Mouse (Mus musculus): ENCODE data around the gene Slc2a13. TPM values are rescaled to one million over a fixed set of nuclear protein-coding genes. Genes with fewer than 3 reads are reported as not detected.

The Slc2a13 gene
- polyA plus RNA-seq, 1 experiment, result 18.2 TPM

GRCm38 (mm10) chr15:91237294-91237693 lies 335.8 kb downstream of the Slc2a13 start:
- Histone ChIP-seq H3K4me3 (replicated peaks; ENCODE audit: insufficient read depth, low read depth, low read length) (no peak overlapping the region), H3K27ac (ENCODE audit: insufficient read depth, low read length) (no peak overlapping the region), H3K27me3 (ENCODE audit: control insufficient read depth, insufficient read depth, low read length) (no peaks in the 10 kb centered on the region), H3K4me1 (ENCODE audit: control insufficient read depth, insufficient read depth, low read length) (no peaks in the 10 kb centered on the region)
- TF ChIP-seq CTCF (IDR thresholded peaks at IDR 0.05; ENCODE audit: borderline replicate concordance, insufficient read depth, low read depth, low read length), result no peak
- TF ChIP-seq POLR2A (IDR thresholded peaks at IDR 0.05; ENCODE audit: borderline replicate concordance, insufficient read depth, low read length), result no peak
- 90% methylated on average over 5 of the region's 5 CpGs for WGBS
- no peak for DNase-seq

Other genes with a start within 250 kb of the Slc2a13 start
- 14.2 and 15.5 TPM in 2 replicates for gene Lrrk2, start 99.9 kb upstream of the Slc2a13 start, polyA plus RNA-seq (2012; rRNA removed)

Measured in cerebellum, adult 2 months (tissue).